Mouse (Mus musculus): ENCODE measurements around the gene Tcea2.

DNA sequence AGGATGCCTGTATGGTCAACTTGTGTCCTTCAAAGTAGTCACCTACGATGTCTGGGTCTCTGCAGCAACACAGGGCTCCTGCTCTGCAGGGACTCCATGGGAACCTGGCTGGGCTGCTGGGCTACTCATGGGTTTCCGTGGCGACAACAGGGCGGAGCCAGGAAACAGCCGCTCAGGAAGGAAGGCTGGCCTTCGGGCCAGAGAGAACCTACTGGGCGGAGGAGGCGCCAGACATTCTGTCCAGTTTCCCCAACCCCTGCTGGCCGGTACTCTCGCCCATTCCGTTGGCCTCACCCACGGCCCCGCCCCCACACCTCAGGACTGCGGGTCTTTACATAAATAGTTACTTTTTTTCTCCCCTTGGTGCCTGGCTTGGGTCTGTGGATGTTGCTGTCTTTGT is 4.7 kb upstream of the Tcea2 start:
- TF ChIP-seq CTCF (IDR thresholded peaks at IDR 0.05; ENCODE audit: low read depth, low read length) (no peak), TAL1 (conservative IDR thresholded peaks at IDR 0.05; ENCODE audit: low read depth, low read length) (no peak), GATA2 (IDR thresholded peaks at IDR 0.05; ENCODE audit: borderline replicate concordance, low read depth, low read length) (no peak), GATA1 (IDR thresholded peaks at IDR 0.05; ENCODE audit: borderline replicate concordance, low read length) (no peak)

Measured in G1E (cell line).